Mouse (Mus musculus) heart, postnatal 0 days (tissue): ENCODE measurements at regions not wholly inside any gene's neighbourhood (a gene's known extent, or its start where the extent isn't known, plus 50 kb on each side); places are given as distances from the start of the nearest gene placed in this dataset.
A peak's percentile ranks its signal among the peaks of the same experiment; 100 is the strongest.

Source experiments
- ATAC-seq: fragments of 200-750 bp; cut with Nextera tagmentation; 2 replicates; pipeline ENCODE4 v1.8.0; 2017; ENCODE audit warnings: low read depth, moderate number of reproducible peaks, moderate library complexity; ENCODE audit not compliant: insufficient read depth
- DNase-seq: peaks from one replicate; pipeline ENCODE4 v3.0.0-alpha.2; 2016; ENCODE audit warnings: low spot score
- H3K27ac ChIP-seq: fragments of 300-500 bp; sonication (generic); 2 replicates; pipeline ENCODE4 v1.5.1; 2014; ENCODE audit warnings: low read depth, mild to moderate bottlenecking
- H3K27me3 ChIP-seq: fragments of 300-500 bp; sonication (generic); 2 replicates; pipeline ENCODE4 v1.6.1; 2014; ENCODE audit warnings: low read length, mixed read lengths; ENCODE audit not compliant: control insufficient read depth, insufficient read depth
- H3K36me3 ChIP-seq: fragments of 300-500 bp; sonication (generic); replicated peaks from 2 replicates; pipeline ENCODE4 v1.6.1; 2014; ENCODE audit warnings: low read length, mixed read lengths; ENCODE audit not compliant: control insufficient read depth, insufficient read depth
- H3K4me1 ChIP-seq: fragments of 300-500 bp; sonication (generic); 2 replicates; pipeline ENCODE4 v1.6.1; 2014; ENCODE audit warnings: antibody characterized with exemption; ENCODE audit not compliant: control insufficient read depth, insufficient read depth
- H3K4me2 ChIP-seq: fragments of 300-500 bp; sonication (generic); 2 replicates; pipeline ENCODE4 v1.6.1; 2014; ENCODE audit warnings: low read depth, mild to moderate bottlenecking, low read length, moderate library complexity
- H3K4me3 ChIP-seq: fragments of 300-500 bp; sonication (generic); 2 replicates; pipeline ENCODE4 v1.5.1; 2014; ENCODE audit warnings: low read depth, low read length
- H3K9ac ChIP-seq: fragments of 300-500 bp; sonication (generic); replicated peaks from 2 replicates; pipeline ENCODE4 v1.6.1; 2014; ENCODE audit warnings: low read depth, low read length, mixed read lengths
- H3K9me3 ChIP-seq: fragments of 300-500 bp; sonication (generic); replicated peaks from 2 replicates; pipeline ENCODE4 v1.6.1; 2016; ENCODE audit warnings: low read length; ENCODE audit not compliant: control insufficient read depth
- CTCF ChIP-seq: IDR thresholded peaks from 2 replicates; pipeline ENCODE4 v1.5.1; 2016; ENCODE audit warnings: antibody characterized with exemption, control low read depth, low read depth
- EP300 ChIP-seq: IDR thresholded peaks from 2 replicates; pipeline ENCODE4 v1.6.1; 2016; ENCODE audit warnings: antibody characterized with exemption, low read depth
- WGBS: fragments of 180-500 bp; shearing (Covaris S2); extraction: QIAGEN DNeasy Blood & Tissue Kit; methylation state at CpG from one replicate; pipeline ENCODE4 v1.1.7; 2014; 5-methylcytosine and 5-hydroxymethylcytosine counted together

DNA sequence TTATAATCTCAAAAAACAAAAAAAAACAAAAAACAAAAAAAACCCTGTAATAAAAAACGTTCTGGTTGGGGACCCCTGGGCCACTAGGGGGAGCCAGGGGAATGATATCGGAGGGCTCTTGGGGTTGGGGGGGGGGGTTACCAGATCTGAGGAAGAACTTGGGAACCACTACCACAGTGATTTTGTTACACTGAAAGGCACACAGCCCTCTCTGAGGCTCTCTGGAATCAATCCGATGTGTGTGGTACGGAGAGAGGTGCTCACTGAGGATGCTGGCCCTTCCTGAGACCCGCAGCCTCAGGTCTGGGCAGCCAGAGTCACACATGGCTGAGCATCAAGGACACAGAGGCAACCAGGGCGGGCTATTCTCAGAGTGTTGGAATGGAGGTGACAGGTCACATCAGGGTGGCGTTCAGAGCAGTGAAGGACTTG lies 89.9 kb upstream of the Pabpc6 start:
- Histone ChIP-seq H3K27ac (peak overlapping the region; percentile 81), H3K9ac (no peak overlapping the region)
- 28% methylated on average over 7 of the region's 7 CpGs for whole genome bisulfite sequencing

DNA sequence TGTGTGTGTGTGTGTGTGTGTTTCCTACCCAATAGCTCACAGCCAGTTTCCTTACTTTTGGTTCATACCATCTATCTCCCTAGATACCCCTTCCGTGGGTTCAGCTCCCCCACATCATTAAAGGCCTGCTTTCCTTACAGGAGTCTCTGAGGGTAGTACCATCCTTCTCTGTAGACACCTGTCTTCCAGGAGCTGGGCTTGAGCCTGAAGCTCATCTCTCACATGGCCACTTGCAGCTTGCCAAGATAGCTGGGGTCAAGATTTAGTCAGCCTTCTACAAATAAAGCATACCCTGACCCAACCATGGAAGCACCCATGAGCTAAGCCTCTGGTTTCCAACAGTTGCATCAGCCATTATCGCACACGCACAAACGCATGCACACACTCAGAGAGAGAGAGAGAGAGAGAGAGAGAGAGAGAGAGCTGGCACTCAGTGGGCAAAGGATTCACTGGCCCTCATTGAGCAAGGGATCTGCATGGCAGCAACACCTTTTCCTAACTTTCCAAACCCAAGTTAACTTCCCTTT lies 88.3 kb upstream of the Pabpc6 start:
- Histone ChIP-seq H3K27me3 (no peaks in the 10 kb centered on the region), H3K4me1 (peaks cover 22% of the 10 kb centered on the region), H3K27ac (no peak overlapping the region), H3K9me3 (no peaks in the 10 kb centered on the region), H3K36me3 (no peaks in the 10 kb centered on the region), H3K9ac (no peak overlapping the region), H3K4me2 (no peak overlapping the region), H3K4me3 (no peak overlapping the region)
- DNase-seq (no peak), ATAC-seq (no peak)
- no peak for TF ChIP-seq CTCF
- no peak for TF ChIP-seq EP300
- 90% methylated on average over 4 of the region's 4 CpGs for WGBS

More for the DNA sequence above, 89.9 kb upstream of the Pabpc6 start:
- Histone ChIP-seq H3K27me3 (no peaks in the 10 kb centered on the region), H3K36me3 (no peaks in the 10 kb centered on the region), H3K4me2 (peak overlapping the region; percentile 11; the same call in 1 of the 2 replicates), H3K4me1 (peaks cover 22% of the 10 kb centered on the region), H3K4me3 (no peak overlapping the region), H3K9me3 (no peaks in the 10 kb centered on the region)
- TF ChIP-seq EP300 (no peak), CTCF (peak; percentile 52)
- DNase-seq = peak; percentile 52
- ATAC-seq = peak; percentile 67

DNA sequence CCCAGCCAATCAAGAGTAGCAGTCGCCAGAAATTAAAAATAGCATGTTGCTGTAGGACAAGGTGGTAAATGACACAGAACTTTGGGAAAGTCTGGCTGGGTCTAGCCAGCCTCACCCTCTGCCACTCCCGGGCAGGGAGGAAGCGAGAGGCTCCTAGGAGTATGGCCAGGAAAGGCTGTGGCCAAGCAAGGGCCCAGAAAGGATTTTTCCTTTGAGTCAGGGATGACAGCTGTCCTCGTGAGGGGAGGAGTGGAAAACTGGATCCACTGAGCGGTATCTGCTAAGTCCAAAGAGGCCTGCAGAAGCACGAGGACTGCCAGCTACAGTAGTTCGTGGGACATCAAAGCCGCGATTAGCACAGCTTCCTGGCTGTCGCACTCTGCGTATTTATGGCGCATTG lies 87.2 kb upstream of the Pabpc6 start:
- H3K9me3 ChIP-seq = no peaks in the 10 kb centered on the region
- no peaks in the 10 kb centered on the region for H3K36me3 ChIP-seq
- H3K4me2 ChIP-seq = peak overlapping the region; percentile 14; the same call in 1 of the 2 replicates
- no peak for DNase-seq
- peak overlapping the region; percentile 63 for H3K27ac ChIP-seq
- 54% methylated on average over 12 of the region's 12 CpGs for WGBS
- peak; percentile 34 for ATAC-seq
- no peak for TF ChIP-seq CTCF
- TF ChIP-seq EP300 = no peak
- H3K4me1 ChIP-seq = peaks cover 22% of the 10 kb centered on the region
- no peaks in the 10 kb centered on the region for H3K27me3 ChIP-seq
- no peak overlapping the region for H3K9ac ChIP-seq
- H3K4me3 ChIP-seq = no peak overlapping the region

DNA sequence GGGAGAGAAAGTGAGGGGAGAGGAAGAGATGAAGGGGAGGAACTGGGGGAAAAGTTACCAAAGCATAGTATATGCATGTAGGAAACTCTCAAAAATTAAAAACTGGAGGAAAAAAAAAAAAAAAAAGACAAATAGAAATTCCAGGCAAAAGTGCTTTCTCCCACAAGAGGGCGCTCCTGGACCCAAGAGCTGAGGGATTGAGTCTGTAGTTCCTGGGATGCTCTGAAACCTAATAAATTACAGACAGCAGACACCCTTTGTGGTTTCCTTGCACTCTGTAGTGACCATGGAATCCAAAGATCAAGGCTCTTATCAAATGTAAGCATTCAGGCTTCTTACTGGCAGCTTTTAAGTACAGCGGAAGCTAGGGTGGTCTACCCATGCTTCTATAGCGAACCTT lies 86.7 kb upstream of the Pabpc6 start:
- no peak overlapping the region for H3K9ac ChIP-seq
- no peak overlapping the region for H3K4me3 ChIP-seq
- H3K4me2 ChIP-seq = 0 out of 2 replicates have a peak overlapping the region, but pooled peaks have one; percentile 14
- H3K27ac ChIP-seq = peak overlapping the region; percentile 63
- WGBS = 58% methylated on average over 3 of the region's 3 CpGs
- H3K4me1 ChIP-seq = peaks cover 22% of the 10 kb centered on the region
- H3K36me3 ChIP-seq = no peaks in the 10 kb centered on the region
- no peaks in the 10 kb centered on the region for H3K9me3 ChIP-seq
- DNase-seq (peak; percentile 68), ATAC-seq (0 out of 2 replicates have a peak, but pooled peaks have one; percentile 27)
- TF ChIP-seq EP300 (no peak), CTCF (peak; percentile 70)
- H3K27me3 ChIP-seq = no peaks in the 10 kb centered on the region

DNA sequence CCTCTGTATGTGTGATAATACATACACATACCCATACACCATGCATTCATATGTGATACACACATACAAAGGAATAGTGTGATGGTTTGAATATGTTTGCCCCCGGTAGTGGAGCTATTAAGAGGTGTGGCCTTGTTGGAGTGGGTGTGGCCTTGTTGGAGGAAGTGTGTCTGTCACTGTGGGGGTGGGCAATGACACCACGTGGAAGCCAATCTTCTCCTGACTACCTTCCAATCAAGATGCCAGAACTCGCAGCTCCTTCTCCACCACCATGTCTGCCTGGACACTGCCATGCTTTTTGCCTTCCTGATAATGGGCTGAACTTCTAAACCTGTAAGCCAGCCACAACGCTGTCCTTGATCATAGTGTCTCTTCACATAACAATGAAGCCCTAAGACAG lies 86.1 kb upstream of the Pabpc6 start:
- 68% methylated on average over 4 of the region's 4 CpGs for WGBS
- DNase-seq = no peak
- no peaks in the 10 kb centered on the region for H3K27me3 ChIP-seq

DNA sequence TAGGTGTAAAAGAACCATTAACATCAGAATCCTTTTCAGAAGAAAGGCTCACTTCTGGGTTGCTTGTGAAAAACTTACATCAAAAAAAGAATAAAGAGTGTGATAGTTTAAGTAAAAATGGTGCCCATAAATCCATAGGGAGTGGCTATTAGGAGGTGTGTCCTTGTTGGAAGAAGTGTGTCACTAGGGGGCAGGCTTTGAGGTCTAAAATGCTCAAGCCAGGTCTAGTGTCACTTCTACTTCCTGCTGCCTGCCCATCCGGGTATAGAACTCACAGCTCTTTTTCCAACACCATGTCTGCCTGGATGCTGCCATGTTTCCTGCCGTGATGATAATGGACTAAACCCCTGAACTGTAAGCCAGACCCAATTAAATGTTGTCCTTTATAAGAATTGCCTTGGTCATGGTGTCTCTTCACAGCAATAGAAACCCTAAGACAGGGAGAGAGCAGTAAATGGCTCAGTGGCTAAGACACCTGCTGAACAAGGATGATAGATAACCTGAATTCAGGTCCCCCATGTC lies 85.4 kb upstream of the Pabpc6 start:
- no peak for ATAC-seq
- H3K9me3 ChIP-seq = no peaks in the 10 kb centered on the region
- WGBS = 76% methylated on average over 2 of the region's 2 CpGs
- H3K4me1 ChIP-seq = peaks cover 12% of the 10 kb centered on the region
- TF ChIP-seq EP300 (no peak), CTCF (no peak)
- H3K36me3 ChIP-seq = no peaks in the 10 kb centered on the region
- no peak overlapping the region for H3K27ac ChIP-seq
- H3K4me2 ChIP-seq = no peak overlapping the region
- H3K27me3 ChIP-seq = no peaks in the 10 kb centered on the region
- no peak for DNase-seq
- no peak overlapping the region for H3K4me3 ChIP-seq
- no peak overlapping the region for H3K9ac ChIP-seq

More for the DNA sequence above, 86.1 kb upstream of the Pabpc6 start:
- ATAC-seq = no peak
- Histone ChIP-seq H3K27ac (no peak overlapping the region), H3K9ac (no peak overlapping the region), H3K9me3 (no peaks in the 10 kb centered on the region), H3K36me3 (no peaks in the 10 kb centered on the region), H3K4me3 (no peak overlapping the region), H3K4me1 (peaks cover 18% of the 10 kb centered on the region), H3K4me2 (no peak overlapping the region)
- no peak for TF ChIP-seq EP300
- TF ChIP-seq CTCF = no peak
